Mouse (Mus musculus): ENCODE data around the gene Kcnh1.

Gene Kcnh1

GRCm38 (mm10) chr1:192268878-192269277 lies 78.3 kb downstream of the Kcnh1 start:
- no peak for DNase-seq (ENCODE audit: low read depth, low spot score)

GRCm38 (mm10) chr1:192269911-192270310 lies 79.3 kb downstream of the Kcnh1 start:
- no peak for DNase-seq (ENCODE audit: low read depth, low spot score)

DNA sequence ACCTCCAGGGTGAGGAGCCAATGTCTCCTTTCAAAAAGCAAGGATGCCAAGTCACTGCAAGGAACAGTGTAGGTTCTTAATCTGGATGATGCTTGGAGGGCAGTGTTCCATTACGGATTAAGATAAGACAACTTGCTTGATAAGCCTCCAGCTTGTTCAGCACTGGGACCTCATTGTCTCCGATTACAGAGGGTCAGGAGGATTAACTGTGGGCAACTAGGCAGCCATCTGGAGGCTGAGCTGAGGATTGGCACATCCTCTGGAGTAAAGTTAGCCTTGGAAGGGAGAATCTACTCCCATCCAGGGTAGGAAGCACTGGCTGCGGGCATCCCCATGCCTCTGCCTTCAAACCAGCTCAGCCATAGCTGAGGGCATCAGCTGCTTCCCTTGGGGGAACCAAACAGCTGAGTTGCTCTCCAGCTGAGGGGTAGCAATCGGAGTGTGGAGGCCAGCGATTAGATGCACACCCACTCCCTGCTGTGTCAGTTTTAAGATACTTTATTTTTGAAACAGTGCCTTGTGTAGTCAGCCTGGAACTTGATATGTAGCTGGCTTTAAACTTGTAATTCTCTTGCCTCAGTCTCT lies 87.3 kb downstream of the Kcnh1 start:
- DNase-seq (ENCODE audit: low read depth, low spot score): peak; percentile 54

GRCm38 (mm10) chr1:192284340-192284739 lies 93.8 kb downstream of the Kcnh1 start:
- DNase-seq (ENCODE audit: low read depth, low spot score): no peak

GRCm38 (mm10) chr1:192284950-192285349 lies 94.4 kb downstream of the Kcnh1 start:
- no peak for DNase-seq (ENCODE audit: low read depth, low spot score)

- DNase-seq (ENCODE audit: low read depth, low spot score): no peak
Measured at GRCm38 (mm10) chr1:192288456-192288855, 97.9 kb downstream of the Kcnh1 start.

DNA sequence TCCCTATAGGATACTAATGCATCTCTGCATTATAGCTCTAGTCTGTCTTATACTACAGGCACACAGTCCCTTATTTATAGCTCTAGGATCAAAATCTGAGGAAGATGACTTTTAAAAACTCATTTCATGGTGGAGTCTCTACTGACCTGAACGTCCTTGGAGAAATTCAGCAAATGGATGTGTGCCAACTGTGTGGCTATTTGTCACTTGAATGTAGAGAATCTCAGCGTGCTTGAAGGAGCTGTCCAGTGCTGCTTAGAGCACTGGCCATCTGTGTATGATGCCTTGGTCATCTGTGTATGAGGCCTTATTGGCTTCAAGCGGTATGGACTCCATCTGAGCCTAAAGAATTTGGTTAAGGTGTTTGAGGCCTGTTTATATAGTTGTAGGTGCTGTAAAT lies 100.7 kb downstream of the Kcnh1 start:
- no peak for DNase-seq (ENCODE audit: low read depth, low spot score)

DNA sequence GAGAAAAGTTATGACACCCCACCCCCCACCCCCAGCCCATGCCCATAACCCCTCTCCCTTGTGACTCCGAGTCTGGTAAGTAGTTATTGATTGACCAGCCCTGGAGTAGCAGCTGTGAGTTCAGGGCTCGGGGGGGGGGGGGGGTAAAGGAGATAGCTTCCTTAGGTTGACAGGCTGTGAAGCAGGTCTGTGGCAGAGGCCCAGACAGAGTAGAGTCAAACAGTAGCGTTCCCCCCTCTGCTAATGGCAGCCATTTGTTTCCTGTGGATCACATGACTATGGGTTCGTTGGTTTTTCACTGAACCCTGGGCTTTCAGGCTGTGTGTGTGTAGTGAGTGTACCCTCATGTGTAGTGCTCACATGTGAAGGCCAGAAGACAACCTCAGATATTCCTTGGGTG lies 102.8 kb downstream of the Kcnh1 start:
- DNase-seq (ENCODE audit: low read depth, low spot score): no peak

GRCm38 (mm10) chr1:192293921-192294320 lies 103.3 kb downstream of the Kcnh1 start:
- no peak for DNase-seq (ENCODE audit: low read depth, low spot score)

GRCm38 (mm10) chr1:192295243-192295860 lies 104.8 kb downstream of the Kcnh1 start:
- no peak for DNase-seq (ENCODE audit: low read depth, low spot score)

DNA sequence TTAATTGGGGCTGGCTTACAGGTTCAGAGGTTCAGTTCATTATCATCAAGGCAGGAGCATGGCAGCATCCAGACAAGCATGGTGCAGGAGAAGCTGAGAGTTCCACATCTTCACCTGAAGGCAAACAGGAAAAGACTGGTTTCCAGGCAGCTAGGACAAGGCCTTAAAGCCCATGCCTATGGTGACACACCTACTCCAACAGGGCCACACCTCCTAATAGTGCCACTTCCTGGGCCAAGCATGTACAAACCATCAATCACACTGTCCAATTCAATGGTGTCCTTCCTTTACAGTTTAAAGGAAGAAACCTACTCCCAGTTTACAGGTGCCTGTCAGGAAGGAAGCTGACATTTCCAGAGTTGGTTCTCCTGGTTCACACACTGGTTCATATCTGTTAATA lies 105.3 kb downstream of the Kcnh1 start:
- no peak for DNase-seq (ENCODE audit: low read depth, low spot score)

- no peak for DNase-seq (ENCODE audit: low read depth, low spot score)
Measured at GRCm38 (mm10) chr1:192297481-192298128, 107.0 kb downstream of the Kcnh1 start.

DNA sequence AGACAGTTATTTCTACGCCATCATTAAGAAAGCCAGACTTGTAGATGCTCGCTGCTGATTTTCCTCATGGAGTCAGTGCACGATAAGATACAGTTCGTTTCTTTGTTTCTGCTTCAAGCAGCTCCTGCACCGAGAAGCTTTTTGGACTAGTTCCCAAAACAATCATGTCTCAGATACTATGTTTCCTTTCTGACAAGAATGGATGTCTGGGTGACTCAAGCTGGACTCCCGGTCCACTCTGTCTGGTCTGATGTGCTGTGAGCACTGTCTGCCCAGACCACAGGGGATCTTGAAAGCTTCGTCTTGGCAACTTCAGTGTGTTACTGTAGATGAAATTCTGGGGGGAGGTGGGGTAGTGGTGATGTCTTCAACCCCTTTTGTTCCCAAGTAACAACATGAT lies 109.8 kb downstream of the Kcnh1 start:
- no peak for DNase-seq (ENCODE audit: low read depth, low spot score)

GRCm38 (mm10) chr1:192303615-192304014 lies 113.0 kb downstream of the Kcnh1 start:
- DNase-seq (ENCODE audit: low read depth, low spot score): no peak

GRCm38 (mm10) chr1:192305155-192305554 lies 114.6 kb downstream of the Kcnh1 start:
- DNase-seq (ENCODE audit: low read depth, low spot score): no peak

GRCm38 (mm10) chr1:192307055-192307454 lies 116.5 kb downstream of the Kcnh1 start:
- no peak for DNase-seq (ENCODE audit: low read depth, low spot score)

GRCm38 (mm10) chr1:192311298-192311697 lies 120.7 kb downstream of the Kcnh1 start:
- DNase-seq (ENCODE audit: low read depth, low spot score): no peak

- no peak for DNase-seq (ENCODE audit: low read depth, low spot score)
Measured at GRCm38 (mm10) chr1:192311851-192312438, 121.4 kb downstream of the Kcnh1 start.

DNA sequence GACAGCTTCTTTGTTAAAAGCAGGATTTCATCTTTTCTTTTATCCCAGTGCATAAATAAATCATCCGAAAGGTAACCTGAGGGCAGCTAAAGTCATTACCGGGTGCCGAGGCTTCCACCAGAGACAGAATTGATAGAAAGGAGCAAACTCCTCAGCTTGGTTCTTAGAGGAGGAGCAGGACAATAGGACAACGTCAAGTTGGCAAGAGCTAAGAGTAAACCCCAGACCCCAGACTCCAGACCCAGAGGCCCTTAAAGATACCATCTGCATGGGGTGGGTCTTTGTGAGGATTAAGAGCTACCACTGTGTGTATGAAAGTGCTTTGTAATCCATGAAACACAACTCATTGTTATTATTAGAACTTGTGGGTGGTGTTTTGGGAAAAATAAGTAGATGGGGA lies 121.9 kb downstream of the Kcnh1 start:
- no peak for DNase-seq (ENCODE audit: low read depth, low spot score)

GRCm38 (mm10) chr1:192312998-192313397 lies 122.4 kb downstream of the Kcnh1 start:
- no peak for DNase-seq (ENCODE audit: low read depth, low spot score)

- no peak for DNase-seq (ENCODE audit: low read depth, low spot score)
Measured at GRCm38 (mm10) chr1:192313571-192313972, 123.0 kb downstream of the Kcnh1 start.

DNA sequence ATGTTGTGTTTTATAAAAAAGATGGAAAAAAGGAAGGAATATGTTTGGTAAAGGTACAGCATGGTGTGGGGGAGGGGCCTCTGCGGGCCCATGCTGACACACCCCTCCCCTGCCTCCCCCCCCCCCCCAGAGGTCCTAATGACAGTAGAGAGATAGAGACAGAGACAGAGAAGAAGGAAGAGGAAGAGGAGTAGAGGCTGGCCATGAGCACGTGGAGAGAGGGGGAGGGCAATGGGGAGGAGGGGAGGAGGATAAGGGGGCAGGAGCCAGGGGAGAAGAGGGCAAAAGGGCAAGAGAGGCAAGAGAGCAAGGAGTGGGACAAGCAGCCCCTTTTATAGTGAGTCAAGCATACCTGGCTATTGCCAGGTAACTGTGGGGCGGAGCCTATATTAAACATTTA lies 123.5 kb downstream of the Kcnh1 start:
- no peak for DNase-seq (ENCODE audit: low read depth, low spot score)

Data from retina, adult 2 months (tissue).